Mouse (Mus musculus) kidney, adult 2 months (tissue): ENCODE results near the gene Bahd1.

Source experiments
- CTCF ChIP-seq: fragments of 200-500 bp; conservative IDR thresholded peaks from 2 replicates; pipeline ENCODE4 v1.5.1; 2011; ENCODE audit warnings: low read depth, mild to moderate bottlenecking, control low read depth, low read length, moderate library complexity, mixed read lengths; ENCODE audit not compliant: insufficient read depth, insufficient read length
- POLR2A ChIP-seq: fragments of 200-500 bp; IDR thresholded peaks from one replicate; pipeline ENCODE4 v1.6.1; 2011; ENCODE audit warnings: low read depth, low read length, control low read depth

DNA sequence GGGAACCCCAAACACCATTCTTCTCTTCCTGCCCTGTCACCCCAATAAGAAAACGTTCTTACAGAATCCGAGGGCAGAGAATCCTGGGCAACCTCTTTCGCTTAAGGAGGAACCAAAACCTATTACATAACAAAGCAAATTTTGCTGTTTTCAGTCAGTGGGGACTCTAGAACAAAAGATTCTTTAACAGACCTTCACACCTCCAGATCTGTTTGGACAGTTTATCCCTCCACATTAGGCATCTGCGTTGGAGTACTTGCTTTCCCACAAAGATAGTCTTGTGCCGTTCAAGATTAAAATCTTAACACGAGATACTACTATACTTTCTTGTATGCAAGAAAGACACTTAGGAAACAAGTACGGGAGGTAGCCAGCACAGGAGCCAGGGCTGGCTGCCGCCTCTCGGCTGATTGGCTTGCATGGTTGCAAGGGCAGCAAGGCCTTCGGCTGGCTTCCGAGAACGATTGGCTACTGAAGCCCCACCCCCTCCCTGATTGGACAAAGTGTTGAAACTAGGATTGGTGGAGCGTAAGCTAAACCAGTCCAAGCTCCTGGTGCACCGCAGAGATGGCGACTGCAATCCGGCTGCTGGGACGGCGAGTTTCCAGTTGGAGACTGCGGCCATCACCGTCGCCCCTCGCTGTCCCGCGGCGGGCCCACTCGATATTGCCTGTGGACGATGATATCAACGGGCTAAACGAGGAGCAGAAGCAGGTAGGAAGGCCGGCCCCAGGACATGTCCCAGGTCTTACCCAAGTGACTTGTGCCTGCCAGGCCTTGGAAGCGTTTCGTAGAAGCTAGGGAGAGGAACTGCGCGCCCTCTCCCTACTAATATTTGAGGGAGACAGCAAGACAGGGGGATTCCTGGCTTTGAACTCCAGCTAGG lies 38.5 kb upstream of the Bahd1 start, which contains the start of gene Ivd:
- TF ChIP-seq CTCF (no peak), POLR2A (peak; percentile 96)
